In the genomic region with DNA sequence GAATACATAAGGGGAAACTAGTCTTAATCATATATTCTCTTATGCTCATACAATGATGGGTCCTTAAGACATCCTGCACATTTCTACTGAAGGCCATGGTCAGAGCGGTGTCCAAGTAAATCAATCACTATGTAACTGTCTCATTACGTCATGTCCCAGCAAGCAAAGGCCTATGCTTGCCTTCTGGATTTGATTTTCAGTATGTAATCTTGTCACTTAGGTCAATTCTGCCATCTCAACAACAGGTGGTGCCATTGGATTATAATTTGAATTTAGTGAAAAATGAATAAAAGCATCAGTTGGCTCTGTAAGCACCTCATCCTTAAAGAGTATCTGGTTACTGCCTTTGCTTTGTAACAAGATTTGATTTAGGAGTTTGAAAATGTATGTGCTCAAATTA, we compare ENCODE assay signal across 12 mouse cellular contexts. TPM values are rescaled to one million over a fixed set of nuclear protein-coding genes. Genes with fewer than 3 reads are reported as not detected.
A peak's percentile ranks its signal among the peaks of the same experiment; 100 is the strongest.
DNase-seq lines count a peak whose midpoint lies in the region; ATAC-seq and TF ChIP-seq lines count a peak whose summit lies in the region.
"Had no signal": no experiment of that assay in that cellular context is flagged by ENCODE, and none has a peak within 500 bp of the region (broad histone marks: within the 10 kb centered on the region; RNA-seq: fewer than 3 reads in every experiment).

No protein-coding gene starts in this region.

- peak; percentile 61 for TF ChIP-seq CTCF in left cerebral cortex, adult 2 months (IDR thresholded peaks at IDR 0.05)

- no peak overlapping the region for H3K27ac ChIP-seq in left cerebral cortex, adult 2 months
- H3K27ac ChIP-seq: hindbrain, embryonic 15.5 days; liver, embryonic 14.5 days; neural tube, embryonic 13.5 days; stomach, embryonic 15.5 days had no signal

- intact Hi-C loops in left cerebral cortex, adult 2 months (cut with DNase I) = loop anchor here (5.0 kb wide), 2 partner anchors 799 to 829 kb away; no protein-coding TSS in a partner anchor

- peak; percentile 28 for DNase-seq in embryo, embryonic 11 days
- DNase-seq in embryo, embryonic 10 days (ENCODE audit: low spot score) = no peak
- DNase-seq in left cerebral cortex, adult 2 months (ENCODE audit: extremely low spot score in 1 of 2, low spot score in 2 of 2) = no peak
- no peak for DNase-seq in left cerebral cortex, adult 18-20 months (ENCODE audit: low spot score in 2 of 2)
- DNase-seq in NIH3T3 (ENCODE audit: low read depth) = peak; percentile 62
- DNase-seq in adrenal gland, adult 8-10 months = no peak
- no peak for DNase-seq in spleen, adult 18-20 months

- ATAC-seq in inflammation-experienced regulatory T-cells, adult 6 months = peak; percentile 60

- H3K4me3 ChIP-seq in left cerebral cortex, adult 2 months = no peak overlapping the region
- H3K4me3 ChIP-seq: hindbrain, embryonic 15.5 days; neural tube, embryonic 13.5 days; stomach, embryonic 15.5 days had no signal

RNA-seq across cellular contexts. Expression of gene Mindy3, which starts 18.9 kb away (rescaled TPM):
- total RNA-seq in left cerebral cortex, adult 2 months (2021) = 10 to 100 TPM; 54.0 to 60.7 TPM
- 10 to 100 TPM; 49.8 to 56.2 TPM for total RNA-seq in left cerebral cortex, adult 18-20 months (2021)
- 10 to 100 TPM; 32.9 to 66.5 (median 46.4) TPM for polyA plus RNA-seq in inflammation-experienced regulatory T-cells, adult 6 months (2017; shearing (Covaris generic))
- 10 to 100 TPM; 42.5 to 50.1 (median 46.7) TPM for total RNA-seq in adrenal gland, adult 8-10 months (2022)

Comparison
In these comparisons a context has a peak if more than half of its experiments do, and no peak if none do; other contexts are left out.
1. DNase-seq: peak in embryo, embryonic 11 days (single experiment) and NIH3T3 (single experiment); none in embryo, embryonic 10 days (single experiment), left cerebral cortex, adult 2 months (0 of 2), left cerebral cortex, adult 18-20 months (0 of 2), adrenal gland, adult 8-10 months (single experiment) and spleen, adult 18-20 months (0 of 2).